ENCODE assay signal across 32 mouse cellular contexts in the genomic region with DNA sequence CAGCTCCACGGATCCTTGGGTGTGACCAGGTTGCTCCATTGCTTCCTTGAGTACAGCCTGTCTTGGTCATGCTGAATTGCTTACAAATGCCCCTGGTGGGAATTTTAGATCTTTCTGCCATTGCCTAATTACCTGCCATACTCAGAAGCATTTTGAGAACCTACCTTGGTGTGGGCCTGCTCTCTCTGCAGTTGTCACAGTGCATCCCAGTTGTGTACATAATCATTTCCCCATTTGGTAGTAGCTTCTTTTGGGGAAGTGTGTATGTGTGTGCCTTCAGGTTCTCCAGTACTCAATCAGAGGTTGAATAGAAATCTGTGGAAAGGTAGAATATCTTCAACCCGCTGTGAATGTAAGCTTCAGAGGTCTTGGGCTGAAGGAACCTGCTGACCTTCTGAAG. TPM values are rescaled to one million over a fixed set of nuclear protein-coding genes. Genes with fewer than 3 reads are reported as not detected.
"Had no signal": no experiment of that assay in that cellular context is flagged by ENCODE, and none has a peak within 500 bp of the region (broad histone marks: within the 10 kb centered on the region; RNA-seq: fewer than 3 reads in every experiment).

No protein-coding gene starts in this region.

- H3K27ac ChIP-seq: heart, adult 2 months; heart, embryonic 10.5 days; hindbrain, embryonic 10.5 days; hindbrain, embryonic 12.5 days; hindbrain, embryonic 14.5 days; intestine, embryonic 15.5 days; layer of hippocampus, adult 2 months; left cerebral cortex, adult 2 months; limb, embryonic 10.5 days; limb, embryonic 12.5 days had no signal

- DNase-seq: gastrocnemius, postnatal 14 days; gastrocnemius, postnatal 36 days; heart, adult 2 months; heart, postnatal 10 days; heart, postnatal 4 days; kidney, adult 18-20 months; kidney, adult 8-10 months; kidney, postnatal 10 days; kidney, postnatal 25 days; kidney, postnatal 4 days; liver had no signal

- H3K4me3 ChIP-seq: heart, adult 2 months; heart, embryonic 10.5 days; heart, embryonic 12.5 days; hindbrain, embryonic 10.5 days; hindbrain, embryonic 12.5 days; intestine, embryonic 15.5 days; layer of hippocampus, adult 2 months; left cerebral cortex, adult 2 months; limb, embryonic 10.5 days; limb, embryonic 12.5 days had no signal

- H3K4me1 ChIP-seq: heart, embryonic 10.5 days; heart, embryonic 12.5 days; hindbrain, embryonic 12.5 days; intestine, embryonic 15.5 days; limb, embryonic 10.5 days; limb, embryonic 12.5 days had no signal

- H3K4me2 ChIP-seq: heart, embryonic 12.5 days; hindbrain, embryonic 12.5 days; hindbrain, embryonic 14.5 days; intestine, embryonic 15.5 days; limb, embryonic 12.5 days; liver, embryonic 11.5 days had no signal

- H3K9ac ChIP-seq: heart, embryonic 12.5 days; hindbrain, embryonic 12.5 days; hindbrain, embryonic 14.5 days; intestine, embryonic 15.5 days; limb, embryonic 12.5 days had no signal

- ATAC-seq: hindbrain, embryonic 16.5 days; inflammation-experienced regulatory T-cells, adult 6 months; intestine, embryonic 15.5 days; intestine, postnatal 0 days had no signal

- H3K9me3 ChIP-seq: heart, embryonic 10.5 days; heart, embryonic 12.5 days; hindbrain, embryonic 10.5 days; hindbrain, embryonic 12.5 days; intestine, embryonic 15.5 days; limb, embryonic 10.5 days; limb, embryonic 12.5 days had no signal

- H3K27me3 ChIP-seq: heart, embryonic 12.5 days; hindbrain, embryonic 12.5 days; intestine, embryonic 15.5 days; limb, embryonic 12.5 days had no signal

RNA-seq across cellular contexts. Expression of gene Oca2, which starts 36.3 kb away (rescaled TPM):
- total RNA-seq: gastrocnemius, adult 8-10 months; gastrocnemius, postnatal 14 days; gastrocnemius, postnatal 36 days; heart, adult 2 months; heart, postnatal 25 days; heart, postnatal 4 days had no signal
- polyA plus RNA-seq: gonadal fat pad, adult 2 months; heart, adult 2 months; heart, embryonic 10.5 days; heart, embryonic 12.5 days; heart, embryonic 14.5 days; heart, embryonic 16.5 days; inflammation-experienced regulatory T-cells, adult 6 months; intestine, embryonic 15.5 days; kidney, embryonic 14.5 days; limb, embryonic 10.5 days; limb, embryonic 12.5 days; limb, embryonic 14.5 days had no signal
